Mouse (Mus musculus) right cerebral cortex, postnatal 25 days (tissue): ENCODE results near the gene Lnx1.

Experiments
- DNase-seq: peaks from one replicate; pipeline ENCODE4 v3.0.0; 2022

Gene Lnx1

GRCm38 (mm10) chr5:74593147-74593546 lies 109.6 kb downstream of the Lnx1 start:
- DNase-seq, result no peak

DNA sequence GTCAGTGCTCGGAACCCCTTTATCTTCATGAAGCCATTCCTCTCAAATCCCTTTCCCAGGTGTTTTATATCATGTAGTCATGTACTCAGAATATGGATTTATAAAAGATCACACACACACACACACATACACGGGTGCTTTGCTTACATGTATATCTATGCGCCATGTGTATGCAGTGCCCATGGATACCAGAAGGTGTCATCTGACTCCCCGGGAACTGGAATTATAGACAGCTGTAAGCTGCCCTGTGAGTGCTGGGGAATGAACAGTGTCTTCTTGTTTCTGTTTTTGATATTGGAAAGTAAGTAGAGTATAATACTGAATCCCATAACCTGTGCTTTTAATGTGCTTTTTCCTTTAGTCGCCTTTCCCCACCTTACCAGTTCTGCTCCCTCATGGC lies 111.3 kb downstream of the Lnx1 start:
- no peak for DNase-seq

- DNase-seq, result no peak
Measured at GRCm38 (mm10) chr5:74589133-74589532, 113.6 kb downstream of the Lnx1 start.

DNA sequence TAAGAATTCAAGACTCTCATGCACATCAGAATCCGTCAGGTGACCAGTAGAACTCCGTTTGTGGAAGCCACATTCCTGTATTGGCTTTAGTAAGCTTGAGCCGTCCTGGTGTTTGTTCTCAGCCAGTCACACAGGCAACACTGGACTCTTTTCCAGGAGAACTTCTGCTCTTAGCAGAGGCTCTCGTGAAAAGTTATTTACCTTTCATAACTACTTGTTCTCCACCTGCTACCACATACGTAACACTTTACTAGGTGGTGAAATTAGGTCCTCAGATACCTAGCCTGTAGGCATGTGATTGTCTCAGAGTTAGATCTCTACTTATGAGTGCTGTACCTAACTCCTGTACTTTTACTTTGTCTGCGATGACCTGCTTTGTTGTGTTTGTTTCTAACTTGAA lies 130.9 kb downstream of the Lnx1 start:
- DNase-seq, result no peak

DNA sequence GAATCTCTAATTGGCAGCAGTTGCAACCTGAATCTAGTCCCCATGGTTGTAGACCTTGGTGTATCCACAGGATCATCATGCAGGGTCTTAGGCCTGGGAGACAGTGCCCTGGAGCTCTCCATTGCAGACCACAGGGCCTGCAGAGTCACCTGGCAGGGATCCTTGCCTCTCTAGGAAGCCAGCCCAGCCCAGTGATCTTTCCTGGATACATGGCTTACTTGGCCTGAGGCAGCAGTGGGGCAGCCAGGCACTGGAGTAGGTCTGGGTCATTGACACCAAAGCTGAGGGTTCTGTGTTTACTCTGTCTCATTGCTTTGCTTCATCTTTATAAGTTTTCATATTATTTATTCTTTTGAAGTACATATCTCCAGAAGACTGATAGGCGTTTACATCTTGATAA lies 141.6 kb downstream of the Lnx1 start:
- DNase-seq, result no peak

- DNase-seq, result no peak
Measured at GRCm38 (mm10) chr5:74549566-74549965, 153.1 kb downstream of the Lnx1 start.

- no peak for DNase-seq
Measured at GRCm38 (mm10) chr5:74545606-74546005, 157.1 kb downstream of the Lnx1 start.
